Comparison of ENCODE assay signal across 1 mouse cellular context in the genomic region with DNA sequence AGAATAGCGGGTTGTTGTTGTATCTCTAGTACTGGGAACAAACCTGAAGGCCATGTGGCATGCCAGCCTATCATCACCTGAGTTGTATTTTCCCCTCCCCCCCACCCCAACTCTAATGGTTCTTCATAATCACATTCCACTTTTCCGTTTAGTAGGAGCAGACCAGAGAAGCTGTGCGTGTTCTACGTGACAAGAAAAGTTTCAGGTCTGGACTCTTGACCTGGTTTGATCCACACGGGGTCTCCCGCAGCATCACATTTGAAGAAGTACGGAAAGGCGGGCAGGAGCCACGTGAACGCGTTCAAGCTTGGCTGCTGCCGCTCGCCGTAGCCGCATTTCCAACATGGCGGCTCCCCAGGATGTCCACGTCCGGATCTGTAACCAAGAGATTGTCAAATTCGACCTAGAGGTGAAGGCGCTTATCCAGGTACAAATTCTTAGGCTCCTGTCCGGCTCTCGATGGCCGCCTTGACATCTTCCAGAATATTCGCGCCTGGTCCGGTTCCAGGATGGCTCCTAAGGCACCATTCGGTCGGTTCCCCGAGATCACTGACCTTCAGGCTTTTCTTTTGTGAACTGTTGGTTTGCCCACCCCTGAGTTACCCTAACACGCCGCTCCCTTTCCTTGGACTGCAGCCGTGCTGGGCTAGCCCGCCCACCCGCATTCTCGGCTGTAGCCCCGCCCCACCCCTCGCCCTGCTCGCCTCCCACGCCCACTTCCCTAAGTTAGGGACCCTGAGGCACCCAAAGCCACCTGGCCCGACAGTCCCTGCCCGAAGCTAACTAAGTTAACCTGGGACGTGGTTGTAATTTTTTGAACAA.
A peak's percentile ranks its signal among the peaks of the same experiment; 100 is the strongest.
TF ChIP-seq lines count a peak whose summit lies in the region.

Gene Bnip1, plus strand, starts transcription at position 317 of the 822 bp plus-strand sequence.

TF ChIP-seq in MEL, 35 proteins besides CTCF, POLR2A, EP300 and RAD21 (continued from another document):
- TF ChIP-seq ZKSCAN1 (IDR thresholded peaks at IDR 0.05; ENCODE audit: low read depth, low read length) (no peak), HCFC1 (IDR thresholded peaks at IDR 0.05; ENCODE audit: low read depth, low read length) (peak; percentile 86), USF1 (IDR thresholded peaks at IDR 0.05; ENCODE audit: low read depth, low read length) (peak; percentile 81), NRF1 (IDR thresholded peaks at IDR 0.05; ENCODE audit: insufficient read depth, low read depth, low read length, poor library complexity, severe bottlenecking) (no peak), MYC (IDR thresholded peaks at IDR 0.05; ENCODE audit: low read depth, low read length) (peak; percentile 95), CHD1 (IDR thresholded peaks at IDR 0.05; ENCODE audit: low read depth, low read length) (peak; percentile 97), POLR2AphosphoS5 (IDR thresholded peaks at IDR 0.05; ENCODE audit: borderline replicate concordance, low read depth, low read length) (no peak)
